Mouse (Mus musculus) embryonic facial prominence, embryonic 10.5 days (tissue): Measurements from ENCODE around the gene Rab27a. TPM values are rescaled to one million over a fixed set of nuclear protein-coding genes. Genes with fewer than 3 reads are reported as not detected.
A peak's percentile ranks its signal among the peaks of the same experiment; 100 is the strongest.

Experiments
- DNase-seq: peaks from one replicate; pipeline ENCODE4 v3.0.0-alpha.2; 2017; ENCODE audit warnings: low spot score
- H3K27ac ChIP-seq: fragments of 300-500 bp; sonication (generic); replicated peaks from 2 replicates; pipeline ENCODE4 v1.5.1; 2016; ENCODE audit warnings: mild to moderate bottlenecking
- H3K27me3 ChIP-seq: fragments of 300-500 bp; sonication (generic); replicated peaks from 2 replicates; pipeline ENCODE4 v1.6.1; 2016; ENCODE audit warnings: low read depth, mild to moderate bottlenecking; ENCODE audit not compliant: poor library complexity, severe bottlenecking
- H3K36me3 ChIP-seq: fragments of 300-500 bp; sonication (generic); replicated peaks from 2 replicates; pipeline ENCODE4 v1.6.1; 2016; ENCODE audit warnings: mild to moderate bottlenecking, moderate library complexity
- H3K4me1 ChIP-seq: fragments of 300-500 bp; sonication (generic); 2 replicates; pipeline ENCODE4 v1.6.1; 2016
- H3K4me3 ChIP-seq: fragments of 300-500 bp; sonication (generic); 2 replicates; pipeline ENCODE4 v1.5.1; 2016; ENCODE audit warnings: mild to moderate bottlenecking, moderate library complexity
- H3K9me3 ChIP-seq: fragments of 300-500 bp; sonication (generic); 2 replicates; pipeline ENCODE4 v1.6.1; 2016; ENCODE audit warnings: mild to moderate bottlenecking
- WGBS: fragments of 180-500 bp; shearing (Covaris S2); methylation state at CpG from one replicate; pipeline ENCODE4 v1.1.7; 2016; 5-methylcytosine and 5-hydroxymethylcytosine counted together
- polyA plus RNA-seq: library from polyadenylated mRNA; unstranded; fragments of >200 nt; fragmentation: Nextera tagmentation; extraction: Ambion mirVana; gene quantifications from 2 replicates; pipeline ENCODE4 v1.2.1, GENCODE M21; 2016

The Rab27a gene
- polyA plus RNA-seq, 1 experiment from 2014 or later, result 5.3 TPM

DNA sequence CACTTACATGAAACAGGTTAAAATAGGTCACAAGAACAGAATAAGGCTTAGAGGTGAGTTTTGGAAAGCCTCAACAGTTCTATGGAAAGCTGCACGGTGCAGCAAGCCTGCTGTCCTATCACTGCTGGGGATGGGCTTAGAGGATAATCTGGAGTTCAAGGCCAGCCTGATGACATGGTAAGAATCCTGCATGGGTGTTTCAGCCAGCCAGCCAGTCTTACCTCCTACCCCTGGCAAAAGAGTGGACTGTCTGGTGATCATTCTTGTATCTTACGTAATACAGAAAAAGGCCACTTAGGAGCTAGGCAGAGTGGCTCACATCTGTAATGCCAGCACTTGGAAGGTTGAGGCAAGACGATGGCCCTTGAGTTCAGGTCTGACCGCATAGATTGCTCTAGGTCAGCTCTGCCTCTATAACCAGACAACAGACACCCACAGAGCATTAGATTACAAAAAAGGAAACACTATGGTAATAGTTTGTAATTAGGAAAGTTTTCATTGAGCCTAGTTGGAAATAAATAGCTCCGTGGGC, 24.0 kb upstream of the Rab27a start:
- Histone ChIP-seq H3K27ac (no peak overlapping the region), H3K4me1 (no peaks in the 10 kb centered on the region), H3K27me3 (no peaks in the 10 kb centered on the region), H3K4me3 (no peak overlapping the region), H3K36me3 (peaks cover 69% of the 10 kb centered on the region), H3K9me3 (no peaks in the 10 kb centered on the region)
- DNase-seq, result no peak
- 94% methylated on average over 5 of the region's 5 CpGs for WGBS

DNA sequence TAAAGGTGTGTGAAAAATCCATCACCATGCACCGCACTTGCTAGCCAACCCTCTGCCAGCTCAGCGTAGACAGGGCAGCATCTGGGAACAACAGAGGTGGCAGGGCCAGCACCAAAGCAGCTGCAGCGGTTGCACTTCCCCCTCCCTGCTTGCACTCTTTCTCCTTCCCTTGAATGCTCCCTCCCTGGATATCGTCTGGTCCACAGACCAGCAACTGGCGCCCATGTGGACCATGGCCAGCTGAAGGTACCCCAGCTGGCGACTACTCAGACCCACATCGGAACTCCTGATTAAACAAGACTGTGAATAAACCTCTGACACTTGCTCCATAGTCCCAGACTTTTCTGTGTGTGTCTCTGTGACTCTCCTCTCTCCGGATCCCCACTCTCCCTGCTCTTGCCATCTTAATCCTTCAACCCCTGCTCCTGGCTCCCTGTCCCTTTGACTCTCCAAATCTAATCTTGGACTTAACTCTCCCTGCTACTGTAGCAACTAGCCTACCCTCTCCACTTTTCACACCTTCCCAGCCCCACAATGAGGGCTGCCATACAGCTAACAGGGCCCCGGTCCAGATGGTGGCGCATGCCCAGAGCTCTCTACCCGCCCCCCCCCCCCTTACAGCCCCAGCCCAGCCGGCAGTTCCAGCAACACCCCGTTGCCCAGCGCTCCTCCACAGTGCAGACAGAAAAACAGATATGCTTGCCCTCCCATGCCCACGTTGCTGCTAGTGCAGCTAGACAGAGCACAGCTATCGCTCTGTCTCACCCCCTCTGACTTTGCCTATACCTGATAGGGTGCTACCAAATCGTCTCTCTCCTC, 18.6 kb upstream of the Rab27a start:
- WGBS, result 23% methylated on average over 17 of the region's 17 CpGs
- Histone ChIP-seq H3K4me1 (peaks cover 9% of the 10 kb centered on the region), H3K9me3 (no peaks in the 10 kb centered on the region), H3K27ac (no peak overlapping the region), H3K4me3 (peak overlapping the region; percentile 32; the same call in 1 of the 2 replicates), H3K36me3 (peaks cover 42% of the 10 kb centered on the region), H3K27me3 (no peaks in the 10 kb centered on the region)
- DNase-seq, result peak; percentile 37

DNA sequence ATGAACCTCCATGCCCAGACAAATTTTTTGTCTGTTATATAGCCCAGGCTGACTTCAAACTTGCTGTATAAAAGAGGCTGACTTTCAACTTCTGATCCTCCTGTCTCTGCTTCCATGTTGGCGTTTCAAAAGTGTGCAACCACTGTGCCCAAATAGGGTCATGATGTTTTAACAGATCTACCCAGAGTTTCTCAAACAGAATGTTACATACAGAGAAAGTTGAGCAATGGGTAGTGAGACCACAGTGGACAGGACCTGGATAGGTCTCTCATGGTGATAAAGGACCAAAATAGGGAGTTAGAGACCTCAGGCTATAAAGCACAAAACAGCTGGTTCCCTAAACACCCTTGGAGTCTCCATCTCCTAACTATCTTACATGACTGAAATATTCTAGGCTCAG, 14.2 kb upstream of the Rab27a start:
- H3K9me3 ChIP-seq, result no peaks in the 10 kb centered on the region
- 95% methylated on average over 1 of the region's 1 CpGs for WGBS
- no peak overlapping the region for H3K27ac ChIP-seq
- H3K4me3 ChIP-seq, result no peak overlapping the region
- no peak for DNase-seq
- H3K4me1 ChIP-seq, result peaks cover 9% of the 10 kb centered on the region
- no peaks in the 10 kb centered on the region for H3K27me3 ChIP-seq
- H3K36me3 ChIP-seq, result peaks cover 63% of the 10 kb centered on the region

DNA sequence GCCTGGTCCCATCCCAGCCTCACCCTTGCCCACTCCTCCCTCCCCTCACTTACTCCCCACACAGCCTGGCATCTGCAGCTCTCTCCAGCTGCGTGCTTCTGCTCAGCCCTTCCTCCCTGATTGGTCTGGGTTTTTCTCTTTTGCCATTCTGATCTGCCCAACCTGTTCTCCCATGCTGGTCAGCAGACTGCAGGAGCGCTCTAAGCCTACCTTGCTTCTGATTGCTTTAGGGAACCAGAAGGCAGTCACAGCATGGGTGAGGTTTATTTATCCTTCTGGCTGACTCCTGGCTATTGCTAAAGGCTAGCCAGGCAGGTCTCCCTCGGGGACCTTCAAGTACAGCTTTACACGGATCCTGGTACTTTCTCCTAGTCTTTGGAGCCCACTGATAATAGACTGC, 13.2 kb upstream of the Rab27a start:
- Histone ChIP-seq H3K9me3 (no peaks in the 10 kb centered on the region), H3K27me3 (no peaks in the 10 kb centered on the region), H3K36me3 (peaks cover 67% of the 10 kb centered on the region), H3K4me3 (no peak overlapping the region), H3K27ac (no peak overlapping the region), H3K4me1 (peaks cover 1% of the 10 kb centered on the region)
- DNase-seq, result no peak
- WGBS, result 69% methylated on average over 4 of the region's 4 CpGs

DNA sequence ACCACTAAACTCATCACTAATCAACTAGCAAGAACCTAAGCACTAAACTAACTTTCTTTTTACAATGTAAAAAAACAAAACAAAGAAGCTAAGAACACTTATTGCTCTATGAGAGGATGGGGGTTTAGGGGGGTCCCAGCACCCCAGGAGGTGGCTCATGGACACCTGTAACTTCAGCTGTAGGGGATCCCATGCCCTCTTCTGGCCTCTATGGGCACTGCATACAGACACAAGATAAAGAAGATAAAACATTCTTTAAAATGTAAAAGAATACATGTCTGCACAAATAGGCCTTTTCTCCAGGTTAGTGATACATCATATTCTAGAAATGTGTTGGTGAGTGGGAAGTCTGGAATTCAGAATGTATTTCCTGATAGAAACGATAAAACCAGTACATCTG, 11.2 kb upstream of the Rab27a start:
- Histone ChIP-seq H3K27me3 (no peaks in the 10 kb centered on the region), H3K9me3 (no peaks in the 10 kb centered on the region), H3K4me1 (no peaks in the 10 kb centered on the region), H3K27ac (no peak overlapping the region), H3K4me3 (no peak overlapping the region), H3K36me3 (peaks cover 63% of the 10 kb centered on the region)
- no peak for DNase-seq
- 100% methylated on average over 1 of the region's 1 CpGs for WGBS

DNA sequence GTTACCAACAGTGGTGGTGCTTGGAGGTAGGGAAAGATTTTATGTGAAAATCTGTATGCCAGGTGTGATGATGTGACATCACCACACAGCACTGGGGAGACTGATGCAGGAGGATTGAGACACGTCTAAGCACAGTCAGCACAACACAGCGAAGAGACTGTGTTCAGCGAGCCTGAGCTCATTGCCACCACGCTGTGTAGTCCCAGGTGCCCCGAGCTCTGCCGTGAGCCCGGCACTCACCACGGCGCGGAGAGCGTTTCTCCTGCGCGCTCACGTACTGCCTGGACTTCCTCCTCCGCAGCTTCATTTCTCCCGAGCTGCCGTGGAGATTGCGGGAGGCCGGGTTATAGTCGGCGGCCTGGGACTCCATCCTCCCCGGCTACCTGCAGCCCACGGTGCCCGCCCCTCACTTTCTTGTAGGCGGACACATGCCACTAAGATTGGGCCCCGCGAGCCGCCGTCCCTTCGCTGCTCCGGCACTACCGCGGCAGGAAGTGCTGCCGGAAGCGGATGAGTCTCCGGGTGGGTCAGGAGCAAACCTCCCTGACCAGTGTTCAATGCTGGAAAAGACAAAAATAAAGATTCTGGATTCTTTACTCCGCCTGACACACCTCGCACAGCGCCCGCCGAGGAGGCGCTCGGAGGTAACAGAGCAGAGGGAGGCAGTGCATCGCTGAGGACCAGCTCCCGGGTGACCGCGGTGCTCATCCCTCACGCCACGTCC, 5.3 kb upstream of the Rab27a start:
- DNase-seq, result peak; percentile 95
- peaks cover 9% of the 10 kb centered on the region for H3K36me3 ChIP-seq
- H3K9me3 ChIP-seq, result no peaks in the 10 kb centered on the region
- under 1% methylated on average over 49 of the region's 49 CpGs for WGBS
- H3K27ac ChIP-seq, result peak overlapping the region; percentile 88
- H3K27me3 ChIP-seq, result no peaks in the 10 kb centered on the region
- peak overlapping the region; percentile 89 for H3K4me3 ChIP-seq
- H3K4me1 ChIP-seq, result peaks cover 22% of the 10 kb centered on the region

DNA sequence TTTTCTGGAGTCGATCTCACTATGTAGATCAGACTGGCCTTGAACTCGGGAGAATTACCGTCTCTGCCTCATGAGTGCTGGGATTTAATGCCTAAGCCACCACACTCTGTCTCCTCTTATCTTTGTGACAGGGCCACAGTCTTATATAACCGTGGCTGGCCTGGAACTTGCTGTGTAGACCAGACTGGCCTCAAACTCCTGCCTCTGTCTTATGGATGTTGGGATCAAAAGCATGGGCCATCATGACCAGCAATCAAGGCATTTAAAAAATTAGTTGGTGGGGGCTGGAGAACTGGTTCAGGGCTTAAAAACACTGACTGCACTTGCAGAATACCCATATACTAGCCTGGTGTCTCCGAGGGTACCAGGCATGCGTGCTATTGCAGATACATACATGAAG, 4.6 kb upstream of the Rab27a start, which contains the start of gene Pigb:
Gene Pigb (minus strand): TSS at position 299 of the 400 bp plus-strand sequence.
- 33% methylated on average over 6 of the region's 6 CpGs for WGBS
- peak within 1 kb of the TSS; percentile 89 for H3K4me3 ChIP-seq
- peaks cover 2% of the 10 kb centered on the region; the same call in 1 of the 2 replicates for H3K27me3 ChIP-seq
- no peak for DNase-seq
- peaks cover 29% of the 10 kb centered on the region for H3K4me1 ChIP-seq
- H3K9me3 ChIP-seq, result no peaks in the 10 kb centered on the region
- peak within 1 kb of the TSS; percentile 88 for H3K27ac ChIP-seq
- H3K36me3 ChIP-seq, result peaks cover 4% of the 10 kb centered on the region

DNA sequence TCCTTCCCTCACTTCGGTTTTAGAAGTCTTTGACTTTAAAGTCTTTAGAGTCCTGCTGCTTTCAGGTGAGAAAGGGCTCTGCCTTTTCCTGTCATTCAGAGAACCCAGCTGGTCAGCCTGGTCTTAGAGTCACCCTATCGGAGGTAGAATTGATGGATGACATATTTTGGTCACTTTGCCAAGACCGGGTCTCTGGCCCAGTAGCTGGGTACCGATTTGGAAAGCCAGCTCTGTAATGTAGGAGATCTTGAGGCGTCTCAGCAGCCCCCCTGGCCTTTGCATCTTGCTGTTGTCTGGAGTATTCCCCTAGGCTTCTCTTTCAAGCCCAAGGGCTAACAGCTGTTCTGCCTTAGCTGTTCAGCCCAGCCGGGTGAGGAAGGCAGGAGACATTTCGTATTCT, 550 bp downstream of the Rab27a start:
- Histone ChIP-seq H3K27ac (no peak overlapping the region), H3K36me3 (no peaks in the 10 kb centered on the region), H3K27me3 (peaks cover 11% of the 10 kb centered on the region), H3K4me3 (peak overlapping the region; percentile 59), H3K9me3 (no peaks in the 10 kb centered on the region), H3K4me1 (peaks cover 39% of the 10 kb centered on the region)
- DNase-seq, result peak; percentile 27
- 11% methylated on average over 7 of the region's 7 CpGs for WGBS

DNA sequence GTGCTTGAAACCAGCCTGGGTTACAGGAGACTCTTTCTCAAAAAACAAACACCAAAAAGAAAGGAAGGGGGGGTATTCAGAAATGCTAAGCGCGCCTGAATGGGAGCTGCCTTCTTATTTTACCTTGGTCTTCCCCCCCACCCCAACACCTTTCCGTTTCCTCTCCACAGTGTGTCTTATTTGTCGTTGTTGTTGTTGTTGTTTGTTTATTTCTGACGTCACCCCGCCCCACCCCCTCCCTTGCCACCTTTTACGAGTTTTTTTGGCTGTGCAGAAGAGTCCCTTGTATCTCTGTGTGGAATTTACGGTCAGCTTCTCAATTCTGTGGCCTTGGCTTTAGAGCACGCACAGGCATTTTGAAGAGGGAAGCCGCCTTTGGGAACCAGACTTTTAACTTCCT, 1.1 kb downstream of the Rab27a start:
- 73% methylated on average over 10 of the region's 10 CpGs for WGBS
- no peak for DNase-seq
- H3K27me3 ChIP-seq, result peaks cover 11% of the 10 kb centered on the region
- H3K9me3 ChIP-seq, result no peaks in the 10 kb centered on the region
- H3K27ac ChIP-seq, result no peak overlapping the region
- H3K4me3 ChIP-seq, result peak overlapping the region; percentile 59; the same call in 1 of the 2 replicates
- H3K4me1 ChIP-seq, result peaks cover 38% of the 10 kb centered on the region
- no peaks in the 10 kb centered on the region for H3K36me3 ChIP-seq

DNA sequence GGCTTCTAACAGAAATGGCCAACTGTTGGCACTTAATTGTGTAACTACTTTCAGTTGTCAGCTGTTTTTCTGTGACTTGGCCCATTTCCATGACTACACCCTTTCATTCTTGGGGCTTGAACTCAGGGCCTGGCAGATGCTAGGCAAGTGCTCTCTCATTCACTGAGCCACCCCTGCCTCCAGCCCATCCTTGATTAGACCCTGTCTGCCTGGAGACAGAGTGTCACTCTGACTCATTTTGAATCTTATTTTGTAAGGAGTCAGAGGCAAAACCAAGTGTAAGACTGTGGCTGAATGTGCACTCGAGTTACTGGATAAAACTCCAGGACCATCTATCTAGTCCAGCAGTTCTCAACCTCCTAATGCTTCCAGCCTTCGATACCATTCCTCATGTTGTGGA, 3.3 kb downstream of the Rab27a start:
- Histone ChIP-seq H3K4me1 (peaks cover 38% of the 10 kb centered on the region), H3K27ac (no peak overlapping the region), H3K9me3 (no peaks in the 10 kb centered on the region), H3K27me3 (peaks cover 11% of the 10 kb centered on the region), H3K36me3 (no peaks in the 10 kb centered on the region), H3K4me3 (no peak overlapping the region)
- WGBS, result 90% methylated on average over 2 of the region's 2 CpGs
- no peak for DNase-seq

DNA sequence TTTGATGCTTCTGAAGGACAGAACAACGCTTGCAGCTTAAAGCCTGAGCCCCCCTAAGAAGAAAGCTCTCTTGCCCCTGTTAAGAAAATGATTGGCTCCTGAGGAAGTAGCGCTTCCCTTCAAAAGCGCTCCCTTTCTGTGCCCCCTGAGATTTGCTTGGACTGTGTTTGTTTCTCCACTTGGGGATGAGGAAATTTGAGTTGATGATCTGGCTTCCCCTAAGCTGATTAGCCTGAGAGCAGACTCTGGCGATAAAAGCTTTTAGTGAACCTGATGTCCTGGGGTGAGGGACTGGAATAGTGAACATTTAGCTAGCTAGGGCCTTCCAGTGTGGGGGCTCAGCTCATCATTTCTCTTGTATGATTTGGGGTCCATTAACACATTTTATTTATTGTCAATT, 4.3 kb downstream of the Rab27a start:
- no peak for DNase-seq
- Histone ChIP-seq H3K4me3 (no peak overlapping the region), H3K4me1 (peaks cover 36% of the 10 kb centered on the region), H3K27ac (no peak overlapping the region), H3K27me3 (peaks cover 11% of the 10 kb centered on the region), H3K9me3 (no peaks in the 10 kb centered on the region), H3K36me3 (no peaks in the 10 kb centered on the region)
- 7% methylated on average over 4 of the region's 4 CpGs for WGBS

DNA sequence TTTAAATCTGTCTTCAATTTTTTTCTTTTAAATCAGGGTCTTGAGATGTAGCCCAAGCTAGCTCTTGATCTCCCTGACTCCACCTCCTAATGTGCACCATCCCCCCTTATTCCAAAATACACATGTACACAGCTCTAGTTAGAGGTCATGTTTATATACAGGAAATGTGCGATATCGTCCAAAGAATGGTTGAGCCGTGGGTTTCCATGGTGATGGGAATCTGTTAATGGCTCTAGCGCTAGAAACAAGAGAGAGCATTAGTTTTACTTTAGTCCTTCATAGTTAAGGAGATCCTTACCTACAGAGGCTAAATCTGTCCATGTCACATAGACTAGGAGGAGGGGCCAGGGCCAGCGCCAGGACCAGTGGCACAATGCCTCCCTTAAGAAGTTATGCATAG, 5.2 kb downstream of the Rab27a start:
- no peaks in the 10 kb centered on the region for H3K36me3 ChIP-seq
- no peak overlapping the region for H3K27ac ChIP-seq
- H3K27me3 ChIP-seq, result peaks cover 11% of the 10 kb centered on the region
- H3K4me3 ChIP-seq, result no peak overlapping the region
- DNase-seq, result no peak
- H3K4me1 ChIP-seq, result peaks cover 27% of the 10 kb centered on the region
- no peaks in the 10 kb centered on the region for H3K9me3 ChIP-seq
- 74% methylated on average over 5 of the region's 5 CpGs for WGBS
